Mouse (Mus musculus): Measurements from ENCODE around the gene Pdzd2.
A peak's percentile ranks its signal among the peaks of the same experiment; 100 is the strongest.

Pdzd2 gene

GRCm38 (mm10) chr15:12425049-12425627 lies 314.6 kb downstream of the Pdzd2 start:
- no peak for DNase-seq

DNA sequence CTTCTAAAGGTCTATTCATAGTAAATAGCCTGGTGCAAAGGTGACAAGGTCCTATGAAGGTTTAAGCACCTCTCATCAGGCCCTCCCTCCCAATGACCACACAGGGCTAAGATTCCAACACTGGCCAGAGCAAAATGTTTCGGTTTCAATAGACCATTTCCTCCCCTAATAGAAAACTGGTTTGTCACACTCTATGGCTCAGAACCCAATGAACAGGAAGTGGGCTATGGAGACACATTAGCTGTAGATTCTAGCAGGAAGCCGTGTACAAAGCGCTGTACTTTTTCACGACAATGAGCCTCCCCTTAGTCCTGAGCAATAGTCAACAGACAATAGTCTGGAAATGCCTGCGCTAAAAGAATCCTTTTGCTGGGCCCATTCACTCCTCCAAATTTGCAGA lies 315.5 kb downstream of the Pdzd2 start:
- no peak for DNase-seq

DNA sequence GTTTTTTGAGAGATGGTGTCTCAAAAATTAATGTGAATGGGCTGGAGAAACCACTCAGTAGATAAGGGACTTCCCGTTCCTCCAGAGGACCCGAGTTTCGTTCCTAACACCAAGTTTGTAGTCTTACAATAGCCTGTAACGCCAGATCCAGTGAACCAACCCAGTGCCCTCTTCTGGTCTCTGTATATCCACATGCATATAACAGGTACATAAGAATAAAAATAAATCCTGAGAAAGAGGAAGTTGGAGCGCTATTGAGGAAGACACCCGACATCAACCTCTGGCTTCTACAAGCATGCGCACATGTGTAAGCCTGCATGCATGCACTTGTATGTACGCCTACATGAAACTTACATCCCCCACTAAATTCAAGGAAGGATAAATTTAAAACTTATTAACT lies 318.8 kb downstream of the Pdzd2 start:
- no peak for DNase-seq

DNA sequence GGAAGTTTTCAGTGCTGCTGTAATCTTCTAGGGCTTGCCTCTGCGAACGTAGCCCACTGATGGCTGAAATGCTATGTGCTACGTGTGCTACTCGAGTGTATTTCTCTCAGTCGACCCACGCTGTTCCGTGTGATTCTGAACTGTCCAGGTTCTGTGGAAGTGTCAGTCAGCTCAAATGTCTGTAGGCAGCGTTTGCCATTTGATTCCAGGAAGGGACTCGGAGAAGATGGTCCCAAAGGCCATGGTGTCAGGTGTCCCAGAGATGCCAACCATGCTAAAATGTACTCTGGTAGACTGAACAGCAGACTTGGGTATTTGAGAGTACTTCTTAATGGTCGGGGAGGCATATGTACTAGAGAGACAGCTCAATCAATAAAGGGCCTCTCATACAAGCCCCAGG lies 319.3 kb downstream of the Pdzd2 start:
- DNase-seq: no peak

DNA sequence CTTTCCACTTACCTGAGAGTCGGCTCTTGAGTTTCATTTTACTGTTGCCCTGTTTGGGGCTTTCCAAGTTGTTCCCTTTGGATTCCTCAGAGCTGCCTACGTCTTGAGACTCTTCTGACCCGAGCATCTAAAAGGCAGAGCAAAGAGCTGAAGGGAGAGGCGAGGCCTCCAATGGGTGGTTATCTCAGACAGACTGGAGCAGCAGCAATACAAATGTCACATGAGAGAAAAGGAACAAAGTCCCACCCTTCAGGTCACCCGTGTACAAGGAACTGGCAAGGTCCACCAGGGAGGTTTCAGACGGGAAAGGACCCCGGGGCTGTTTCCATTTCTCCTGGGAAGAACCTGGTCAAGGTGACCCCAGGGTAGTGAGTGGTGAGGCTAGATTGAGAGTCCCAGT lies 320.3 kb downstream of the Pdzd2 start:
- DNase-seq: no peak

- no peak for DNase-seq
Measured at GRCm38 (mm10) chr15:12415536-12416200, 324.1 kb downstream of the Pdzd2 start.

DNA sequence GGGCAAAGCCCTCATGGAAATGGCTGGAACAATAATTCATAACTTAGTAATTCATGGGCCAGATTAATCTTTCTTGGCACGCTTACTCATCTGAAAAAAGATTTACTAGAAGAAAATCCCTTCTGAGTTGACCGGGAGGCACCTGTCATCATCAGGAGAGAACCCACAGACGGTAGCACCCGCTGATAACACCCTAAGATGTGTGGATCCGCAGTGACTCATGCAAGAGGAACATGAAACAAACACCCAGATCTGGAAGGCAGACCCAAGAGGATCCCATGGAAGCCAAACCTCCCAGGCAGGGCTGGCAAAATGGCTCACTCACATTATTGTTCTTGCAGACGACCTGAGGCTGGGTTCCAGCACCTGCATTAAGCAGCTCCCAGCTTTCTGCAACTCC lies 325.0 kb downstream of the Pdzd2 start:
- DNase-seq: no peak

GRCm38 (mm10) chr15:12408205-12408604 lies 331.5 kb downstream of the Pdzd2 start:
- no peak for DNase-seq

GRCm38 (mm10) chr15:12405592-12405991 lies 334.1 kb downstream of the Pdzd2 start:
- DNase-seq: no peak

DNA sequence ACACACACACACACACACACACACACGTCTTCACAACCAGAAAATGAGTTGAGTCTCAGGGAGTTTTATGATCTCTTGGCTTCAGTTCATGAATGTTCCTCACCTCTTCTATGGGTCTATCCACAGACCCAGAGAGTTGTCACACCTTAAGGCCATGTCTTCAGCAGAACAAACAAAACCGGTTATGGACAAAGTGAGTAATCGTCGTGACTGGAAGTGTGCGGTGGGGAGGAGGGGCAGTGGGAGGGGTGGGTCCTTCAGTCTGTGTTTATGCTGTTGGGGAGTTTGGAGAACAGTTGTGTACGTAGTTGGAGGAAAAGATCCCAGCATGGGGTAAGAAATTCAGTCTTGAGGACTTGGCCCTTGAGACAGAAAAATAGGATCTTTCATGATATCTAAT lies 342.7 kb downstream of the Pdzd2 start:
- no peak for DNase-seq

- DNase-seq: no peak
Measured at GRCm38 (mm10) chr15:12394758-12395157, 345.0 kb downstream of the Pdzd2 start.

DNA sequence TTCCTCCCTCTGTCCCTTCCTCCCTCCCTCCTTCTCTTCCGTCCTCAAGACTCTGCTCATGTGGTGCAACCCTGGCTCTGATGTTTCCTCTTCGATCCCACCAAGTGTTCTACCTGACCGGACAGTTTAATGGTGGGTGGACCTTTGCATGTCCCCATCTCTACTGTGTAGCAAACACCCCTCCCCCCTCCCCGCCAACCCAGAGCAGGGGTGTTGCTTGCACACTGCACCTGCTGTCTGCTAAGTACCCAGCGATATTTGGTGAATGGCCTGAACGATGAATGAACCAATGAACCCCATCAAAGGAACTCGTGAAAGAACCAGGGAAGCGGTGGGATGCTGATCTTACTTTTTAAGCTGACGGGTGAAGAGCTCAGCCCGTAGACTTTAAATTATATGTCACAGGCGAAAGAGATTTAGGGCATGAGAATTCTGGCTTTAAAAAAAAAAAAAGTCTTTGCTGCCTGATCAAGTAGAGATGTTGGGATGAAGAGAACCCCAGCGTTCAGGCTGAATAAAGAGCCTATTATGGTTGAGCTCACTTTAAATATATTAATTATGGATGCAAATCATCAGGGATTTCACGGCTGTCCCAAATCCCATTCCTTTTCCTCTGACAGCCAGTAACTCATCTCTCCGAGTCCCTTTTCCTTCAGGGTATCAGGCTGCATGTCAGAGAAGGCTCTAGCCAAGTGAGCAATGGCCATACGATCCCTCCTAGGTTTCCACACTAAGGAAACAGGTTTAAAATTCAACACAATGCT lies 350.8 kb downstream of the Pdzd2 start:
- DNase-seq: peak; percentile 16

DNA sequence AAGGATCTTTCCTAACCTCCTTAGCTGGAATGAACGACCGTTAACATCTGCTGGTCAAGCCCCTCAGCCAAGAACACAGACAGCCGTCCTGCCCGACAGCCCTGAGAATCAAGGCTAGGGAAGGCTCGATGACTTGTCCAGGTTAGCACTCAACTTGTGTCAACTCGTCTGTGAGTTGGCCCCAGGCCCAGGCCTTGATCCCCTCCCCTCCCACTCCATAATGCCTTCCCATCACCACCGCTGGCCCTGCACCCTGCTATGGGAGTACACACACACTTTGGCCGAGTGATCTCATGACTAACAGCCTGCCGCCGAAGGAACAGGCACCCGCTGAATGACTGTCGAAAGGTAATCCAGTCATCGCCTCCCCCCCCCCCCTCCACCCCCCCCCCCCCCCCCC lies 355.0 kb downstream of the Pdzd2 start:
- no peak for DNase-seq

DNA sequence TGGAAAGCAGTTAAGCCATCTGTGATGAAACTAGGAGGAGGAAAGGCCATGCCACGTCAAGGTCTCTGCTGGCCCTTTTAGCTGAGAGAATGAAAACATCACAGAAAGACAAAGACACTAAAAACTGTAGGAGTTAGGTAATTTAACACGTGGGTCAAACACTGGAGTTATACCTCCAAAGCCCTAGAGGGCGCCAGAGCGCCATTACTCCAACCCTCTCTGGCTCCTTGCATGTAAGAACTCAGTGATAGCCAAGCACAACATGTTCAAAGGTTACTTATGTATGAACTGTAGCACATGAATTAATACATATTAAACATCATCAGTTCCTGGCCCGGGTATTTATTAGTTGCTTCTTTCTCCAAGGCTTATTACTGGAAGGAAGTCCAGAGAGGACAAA lies 359.2 kb downstream of the Pdzd2 start:
- peak; percentile 60 for DNase-seq

- no peak for DNase-seq
Measured at GRCm38 (mm10) chr15:12380057-12380456, 359.7 kb downstream of the Pdzd2 start.

DNA sequence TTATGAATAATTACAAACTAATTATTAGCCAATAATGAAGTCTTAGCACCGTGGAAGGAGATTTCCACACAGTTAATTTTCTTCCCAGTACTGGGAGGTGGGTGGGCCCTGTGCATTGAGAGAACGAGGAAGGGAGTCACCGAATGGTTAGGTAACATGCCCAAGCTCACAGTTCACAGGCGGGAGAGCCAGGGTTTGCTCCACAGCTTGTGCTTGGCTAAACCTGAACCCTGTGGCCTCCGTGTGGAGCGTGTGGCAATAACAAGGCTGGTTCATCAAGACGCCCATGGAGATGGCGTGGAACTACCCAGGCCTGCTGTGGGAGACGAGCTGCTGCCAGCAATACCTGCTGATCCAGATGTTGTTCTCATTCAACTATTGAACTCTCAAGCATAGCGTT lies 361.9 kb downstream of the Pdzd2 start:
- no peak for DNase-seq

GRCm38 (mm10) chr15:12376491-12377069 lies 363.1 kb downstream of the Pdzd2 start:
- DNase-seq: no peak

- DNase-seq: peak; percentile 93
Measured at GRCm38 (mm10) chr15:12375641-12376311, 363.9 kb downstream of the Pdzd2 start.

- no peak for DNase-seq
Measured at GRCm38 (mm10) chr15:12374916-12375315, 364.8 kb downstream of the Pdzd2 start.

DNA sequence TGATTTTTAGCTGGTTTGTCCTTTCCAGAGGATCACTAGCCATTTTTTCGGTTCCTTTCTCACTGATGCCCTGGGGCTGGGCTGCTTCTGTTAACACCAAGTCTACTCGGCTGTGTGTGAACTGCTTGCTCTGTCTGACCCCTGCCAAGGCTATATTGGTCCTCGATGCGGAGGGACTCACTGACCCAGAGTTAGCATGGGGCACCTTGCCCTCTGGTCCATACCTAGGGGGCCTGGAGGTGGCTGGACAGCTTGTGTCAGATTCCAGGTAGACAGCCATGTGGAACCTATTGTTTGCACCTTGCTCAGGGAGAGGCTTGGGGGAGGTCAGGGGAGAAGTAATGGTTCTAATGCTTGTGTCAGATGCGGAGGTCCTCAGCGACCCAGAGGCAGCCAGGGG lies 365.8 kb downstream of the Pdzd2 start:
- peak; percentile 16 for DNase-seq

- DNase-seq: no peak
Measured at GRCm38 (mm10) chr15:12373496-12373895, 366.2 kb downstream of the Pdzd2 start.

DNA sequence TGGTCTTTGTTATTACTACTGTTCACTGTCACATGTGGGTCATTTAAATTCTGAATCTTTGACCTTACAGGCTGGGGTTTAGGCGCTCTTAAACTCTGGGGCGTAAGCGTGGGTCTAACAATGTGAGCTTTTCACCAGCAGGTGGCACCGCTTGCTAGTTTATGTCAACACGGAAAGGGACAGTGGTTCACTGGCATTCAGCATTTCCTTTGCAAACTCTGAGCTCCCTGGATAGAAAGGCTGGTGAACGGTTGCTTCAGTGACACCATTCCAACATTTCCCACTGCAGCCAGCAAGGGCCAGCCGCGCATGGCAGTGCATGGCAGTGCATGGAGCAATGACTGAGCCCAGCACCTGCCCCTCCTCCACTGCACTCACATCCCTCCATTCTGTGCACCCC lies 368.5 kb downstream of the Pdzd2 start:
- peak; percentile 88 for DNase-seq

GRCm38 (mm10) chr15:12370096-12370495 lies 369.6 kb downstream of the Pdzd2 start:
- no peak for DNase-seq
